8 mouse cellular contexts compared by ENCODE assay signal in the genomic region with DNA sequence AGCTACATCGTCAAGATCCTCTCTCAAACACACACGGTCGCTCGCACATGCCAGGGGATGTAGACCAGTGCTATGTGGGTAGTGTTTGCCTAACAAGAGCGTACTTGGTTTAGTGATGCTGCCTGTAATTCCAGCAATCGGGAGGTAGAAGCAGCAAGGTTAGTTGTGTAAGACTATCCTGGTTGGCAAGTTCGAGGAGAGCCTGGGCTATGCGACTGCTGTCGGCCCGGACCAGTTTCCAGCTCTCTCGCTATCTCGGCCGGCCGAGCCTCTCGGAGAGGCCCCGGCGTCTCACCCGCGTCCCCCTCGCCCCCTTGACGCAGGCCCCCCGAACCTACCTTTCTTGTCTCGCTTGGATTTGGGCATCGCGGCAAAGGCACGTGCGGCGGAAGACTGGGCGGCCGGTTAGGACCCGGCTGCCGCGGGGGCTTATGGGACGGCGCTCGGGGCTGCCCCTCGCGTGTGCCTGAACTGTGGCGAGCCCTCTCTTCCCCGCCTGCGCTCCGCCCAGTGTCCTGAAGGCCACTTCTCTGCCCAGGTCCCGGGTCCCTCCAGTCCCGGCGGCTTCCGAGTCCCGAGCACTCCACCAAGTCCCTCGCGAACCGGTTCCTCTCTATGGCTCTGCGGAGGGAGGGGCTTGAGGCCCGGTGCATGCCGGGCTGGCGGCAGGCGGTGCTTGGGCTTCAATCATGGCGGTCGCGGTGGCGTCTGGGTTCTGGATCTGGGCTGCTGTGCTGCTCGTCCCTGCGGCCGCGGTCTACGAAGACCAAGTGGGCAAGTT. TPM values are rescaled to one million over a fixed set of nuclear protein-coding genes. Genes with fewer than 3 reads are reported as not detected.
DNase-seq lines count a peak whose midpoint lies in the region; ATAC-seq and TF ChIP-seq lines count a peak whose summit lies in the region.

Gene Mrto4 (minus strand): TSS at position 646 of the 781 bp plus-strand sequence.
Gene Emc1 (plus strand): TSS at position 657 of the 781 bp plus-strand sequence.
Gene Ubr4 (plus strand): TSS at position 679 of the 781 bp plus-strand sequence.

- H3K4me2 ChIP-seq in embryonic facial prominence, embryonic 13.5 days = peak within 1 kb of the TSS; percentile 95
- H3K4me2 ChIP-seq in limb, embryonic 11.5 days (ENCODE audit: low read depth, severe bottlenecking) = peak within 1 kb of the TSS; percentile 94
- peak within 1 kb of the TSS; percentile 90 for H3K4me2 ChIP-seq in midbrain, embryonic 13.5 days (replicated peaks)

- ATAC-seq in embryonic facial prominence, embryonic 13.5 days (ENCODE audit: insufficient number of reproducible peaks, insufficient read depth, low FRiP score, low TSS enrichment, low read depth) = peak; percentile 85
- peak; percentile 90 for ATAC-seq in limb, embryonic 11.5 days (ENCODE audit: insufficient number of reproducible peaks, low FRiP score, low TSS enrichment, low read depth)
- ATAC-seq in midbrain, embryonic 13.5 days = peak; percentile 97

- peak; percentile 19 for TF ChIP-seq POLR2A in kidney, adult 2 months (IDR thresholded peaks at IDR 0.05; ENCODE audit: low read depth, low read length)
- peak; percentile 45; the same call in 1 of the 2 replicates for TF ChIP-seq POLR2A in small intestine, adult 2 months (IDR thresholded peaks at IDR 0.05; ENCODE audit: low read depth, low read length)

- peak within 1 kb of the TSS; percentile 94 for H3K27ac ChIP-seq in embryonic facial prominence, embryonic 13.5 days
- H3K27ac ChIP-seq in kidney, adult 2 months (ENCODE audit: insufficient read depth, low read depth, low read length) = peak within 1 kb of the TSS; percentile 100
- peak within 1 kb of the TSS; percentile 93 for H3K27ac ChIP-seq in limb, embryonic 11.5 days (replicated peaks; ENCODE audit: low read depth, low read length)
- peak within 1 kb of the TSS; percentile 96 for H3K27ac ChIP-seq in midbrain, embryonic 13.5 days
- peak within 1 kb of the TSS; percentile 98 for H3K27ac ChIP-seq in small intestine, adult 2 months (ENCODE audit: insufficient read depth, low read depth, low read length)

- peak; percentile 78 for DNase-seq in 3T3-L1 (ENCODE audit: low read depth, low spot score)
- DNase-seq in adrenal gland, postnatal 4 days (ENCODE audit: low spot score in 2 of 2) = peak; percentile 63 to 80
- peak; percentile 89 to 91 for DNase-seq in heart, adult 18-20 months
- peak; percentile 90 for DNase-seq in kidney, adult 2 months
- DNase-seq in limb, embryonic 11.5 days (ENCODE audit: low spot score) = peak; percentile 87

- no peak for TF ChIP-seq CTCF in kidney, adult 2 months (conservative IDR thresholded peaks at IDR 0.05; ENCODE audit: insufficient read depth, insufficient read length, low read depth, low read length)
- no peak for TF ChIP-seq CTCF in small intestine, adult 2 months (IDR thresholded peaks at IDR 0.05; ENCODE audit: extremely low read depth, insufficient read length, insufficient replicate concordance, low read depth, low read length)

- H3K36me3 ChIP-seq in embryonic facial prominence, embryonic 13.5 days = peaks cover 54% of the 10 kb centered on the region
- no peaks in the 10 kb centered on the region; the same call in 1 of the 2 replicates for H3K36me3 ChIP-seq in kidney, adult 2 months (ENCODE audit: control insufficient read depth, insufficient read depth, low read length)
- peaks cover 21% of the 10 kb centered on the region for H3K36me3 ChIP-seq in limb, embryonic 11.5 days (ENCODE audit: control insufficient read depth, insufficient read depth, low read length)
- H3K36me3 ChIP-seq in midbrain, embryonic 13.5 days = peaks cover 53% of the 10 kb centered on the region
- H3K36me3 ChIP-seq in small intestine, adult 2 months (ENCODE audit: control insufficient read depth, insufficient read depth, low read length) = peaks cover 19% of the 10 kb centered on the region; the same call in 1 of the 2 replicates

- H3K4me3 ChIP-seq in embryonic facial prominence, embryonic 13.5 days = peak within 1 kb of the TSS; percentile 88
- H3K4me3 ChIP-seq in kidney, adult 2 months (ENCODE audit: insufficient read depth, low read depth, low read length) = peak within 1 kb of the TSS; percentile 97
- peak within 1 kb of the TSS; percentile 89 for H3K4me3 ChIP-seq in limb, embryonic 11.5 days (ENCODE audit: low read depth, low read length)
- peak within 1 kb of the TSS; percentile 74 for H3K4me3 ChIP-seq in midbrain, embryonic 13.5 days (replicated peaks)
- H3K4me3 ChIP-seq in small intestine, adult 2 months (ENCODE audit: low read depth, low read length) = peak within 1 kb of the TSS; percentile 88

- WGBS in embryonic facial prominence, embryonic 13.5 days = under 1% methylated on average over 64 of the region's 64 CpGs
- under 1% methylated on average over 64 of the region's 64 CpGs for WGBS in kidney, adult 2 months
- WGBS in limb, embryonic 11.5 days = under 1% methylated on average over 57 of the region's 64 CpGs
- WGBS in midbrain, embryonic 13.5 days = under 1% methylated on average over 62 of the region's 64 CpGs
- WGBS in small intestine, adult 2 months = under 1% methylated on average over 64 of the region's 64 CpGs

- H3K4me1 ChIP-seq in embryonic facial prominence, embryonic 13.5 days = peaks cover 21% of the 10 kb centered on the region
- peaks cover 3% of the 10 kb centered on the region; the same call in 1 of the 2 replicates for H3K4me1 ChIP-seq in kidney, adult 2 months (ENCODE audit: control insufficient read depth, insufficient read depth, low read length)
- H3K4me1 ChIP-seq in limb, embryonic 11.5 days (ENCODE audit: control insufficient read depth, insufficient read depth, low read length) = peaks cover 8% of the 10 kb centered on the region; the same call in 1 of the 2 replicates
- peaks cover 28% of the 10 kb centered on the region for H3K4me1 ChIP-seq in midbrain, embryonic 13.5 days (replicated peaks)
- peaks cover 7% of the 10 kb centered on the region; the same call in 1 of the 2 replicates for H3K4me1 ChIP-seq in small intestine, adult 2 months (ENCODE audit: control insufficient read depth, insufficient read depth, insufficient read length, low read length)

- no peaks in the 10 kb centered on the region for H3K9me3 ChIP-seq in embryonic facial prominence, embryonic 13.5 days
- no peaks in the 10 kb centered on the region for H3K9me3 ChIP-seq in limb, embryonic 11.5 days (ENCODE audit: control insufficient read depth, low read length)
- H3K9me3 ChIP-seq in midbrain, embryonic 13.5 days = no peaks in the 10 kb centered on the region

- no peaks in the 10 kb centered on the region for H3K27me3 ChIP-seq in embryonic facial prominence, embryonic 13.5 days
- H3K27me3 ChIP-seq in kidney, adult 2 months (replicated peaks; ENCODE audit: control insufficient read depth, insufficient read depth, low read length) = no peaks in the 10 kb centered on the region
- no peaks in the 10 kb centered on the region for H3K27me3 ChIP-seq in limb, embryonic 11.5 days (ENCODE audit: control insufficient read depth, insufficient read depth, low read length)
- no peaks in the 10 kb centered on the region for H3K27me3 ChIP-seq in midbrain, embryonic 13.5 days
- no peaks in the 10 kb centered on the region for H3K27me3 ChIP-seq in small intestine, adult 2 months (ENCODE audit: control insufficient read depth, insufficient read depth, low read length)

- peak within 1 kb of the TSS; percentile 94 for H3K9ac ChIP-seq in embryonic facial prominence, embryonic 13.5 days
- peak within 1 kb of the TSS; percentile 93 for H3K9ac ChIP-seq in limb, embryonic 11.5 days (ENCODE audit: low read length)
- peak within 1 kb of the TSS; percentile 83 for H3K9ac ChIP-seq in midbrain, embryonic 13.5 days (replicated peaks)

RNA-seq across cellular contexts. Expression of gene Mrto4, which starts in this region (rescaled TPM):
- total RNA-seq in adrenal gland, postnatal 4 days (2021) = 10 to 100 TPM; 71.0 to 71.8 TPM
- 122 and 130 TPM in 2 replicates for polyA plus RNA-seq in embryonic facial prominence, embryonic 13.5 days (2015; fragmentation: Nextera tagmentation; extraction: Ambion mirVana)
- total RNA-seq in heart, adult 18-20 months (2021) = 10 to 100 TPM; 26.0 to 30.7 TPM
- polyA plus RNA-seq in kidney, adult 2 months (2012; rRNA removed) = 16.3 and 21.2 TPM in 2 replicates
- polyA plus RNA-seq in limb, embryonic 11.5 days (2014; fragmentation: Nextera tagmentation; extraction: Ambion mirVana) = 151 and 160 TPM in 2 replicates
- 97.9 and 105 TPM in 2 replicates for polyA plus RNA-seq in midbrain, embryonic 13.5 days (2015; fragmentation: Nextera tagmentation; extraction: Ambion mirVana)
- 8.0 and 8.4 TPM in 2 replicates for polyA plus RNA-seq in small intestine, adult 2 months (2012; rRNA removed)

RNA-seq across cellular contexts. Expression of gene Emc1, which starts in this region (rescaled TPM):
- 10 to 100 TPM; 53.9 to 58.1 TPM for total RNA-seq in adrenal gland, postnatal 4 days (2021)
- 29.1 and 29.4 TPM in 2 replicates for polyA plus RNA-seq in embryonic facial prominence, embryonic 13.5 days (2015; fragmentation: Nextera tagmentation; extraction: Ambion mirVana)
- total RNA-seq in heart, adult 18-20 months (2021) = 10 to 100 TPM; 47.8 to 52.4 TPM
- 29.2 and 31.4 TPM in 2 replicates for polyA plus RNA-seq in kidney, adult 2 months (2012; rRNA removed)
- 15.7 and 23.0 TPM in 2 replicates for polyA plus RNA-seq in limb, embryonic 11.5 days (2014; fragmentation: Nextera tagmentation; extraction: Ambion mirVana)
- 41.0 and 42.0 TPM in 2 replicates for polyA plus RNA-seq in midbrain, embryonic 13.5 days (2015; fragmentation: Nextera tagmentation; extraction: Ambion mirVana)
- polyA plus RNA-seq in small intestine, adult 2 months (2012; rRNA removed) = 9.0 and 13.6 TPM in 2 replicates

RNA-seq across cellular contexts. Expression of gene Ubr4, which starts in this region (rescaled TPM):
- 100 to 1,000 TPM; 114 to 124 TPM for total RNA-seq in adrenal gland, postnatal 4 days (2021)
- 75.3 and 76.1 TPM in 2 replicates for polyA plus RNA-seq in embryonic facial prominence, embryonic 13.5 days (2015; fragmentation: Nextera tagmentation; extraction: Ambion mirVana)
- total RNA-seq in heart, adult 18-20 months (2021) = 100 to 1,000 TPM in 1 of 2 experiments, 10 to 100 TPM in 1; 93.4 to 104 TPM
- 129 and 168 TPM in 2 replicates for polyA plus RNA-seq in kidney, adult 2 months (2012; rRNA removed)
- 87.0 and 93.7 TPM in 2 replicates for polyA plus RNA-seq in limb, embryonic 11.5 days (2014; fragmentation: Nextera tagmentation; extraction: Ambion mirVana)
- polyA plus RNA-seq in midbrain, embryonic 13.5 days (2015; fragmentation: Nextera tagmentation; extraction: Ambion mirVana) = 75.8 and 85.2 TPM in 2 replicates
- polyA plus RNA-seq in small intestine, adult 2 months (2012; rRNA removed) = 96.1 and 199 TPM in 2 replicates

Comparison
In these comparisons a context has a peak if more than half of its experiments do, and no peak if none do; other contexts are left out.
1. Peak in every context shown above with its lines: DNase-seq, ATAC-seq, H3K4me3 ChIP-seq and H3K27ac ChIP-seq.